Mouse (Mus musculus): ENCODE data around the gene Lrrc8a.

Lrrc8a gene

GRCm38 (mm10) chr2:30261921-30262839 is 24.7 kb downstream of the Lrrc8a start:
- no peak for DNase-seq (ENCODE audit: low spot score)

DNA sequence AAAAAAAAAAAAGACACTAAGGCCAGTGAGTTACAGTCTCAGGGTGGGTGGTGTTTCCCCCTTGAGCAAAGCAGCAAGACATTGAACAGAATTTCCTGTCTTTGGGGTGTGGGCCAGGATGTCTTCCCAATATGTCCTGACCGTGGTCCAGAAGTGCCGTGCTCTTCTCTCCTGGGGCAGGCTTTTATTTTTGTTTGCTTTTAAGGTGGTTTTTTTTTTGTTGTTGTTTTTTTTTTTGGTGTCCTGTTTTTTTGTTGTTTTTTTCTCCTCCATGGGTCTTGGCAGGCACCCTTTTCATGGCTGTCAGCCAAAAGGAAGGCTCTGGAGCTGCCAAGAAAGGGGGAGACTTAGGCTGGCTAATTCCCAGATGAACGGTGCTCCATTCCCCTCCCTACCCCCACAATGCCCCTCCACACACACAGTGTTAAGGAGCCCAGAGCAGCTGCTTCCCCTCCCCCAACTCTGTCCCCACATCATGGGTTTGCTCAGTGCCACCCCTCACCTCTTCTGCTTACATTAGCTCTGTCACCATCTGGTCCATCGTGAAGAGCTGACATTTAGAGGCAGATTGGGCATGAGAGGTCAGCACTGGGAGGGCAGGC is 25.4 kb downstream of the Lrrc8a start:
- peak; percentile 71 for DNase-seq (ENCODE audit: low spot score)

DNA sequence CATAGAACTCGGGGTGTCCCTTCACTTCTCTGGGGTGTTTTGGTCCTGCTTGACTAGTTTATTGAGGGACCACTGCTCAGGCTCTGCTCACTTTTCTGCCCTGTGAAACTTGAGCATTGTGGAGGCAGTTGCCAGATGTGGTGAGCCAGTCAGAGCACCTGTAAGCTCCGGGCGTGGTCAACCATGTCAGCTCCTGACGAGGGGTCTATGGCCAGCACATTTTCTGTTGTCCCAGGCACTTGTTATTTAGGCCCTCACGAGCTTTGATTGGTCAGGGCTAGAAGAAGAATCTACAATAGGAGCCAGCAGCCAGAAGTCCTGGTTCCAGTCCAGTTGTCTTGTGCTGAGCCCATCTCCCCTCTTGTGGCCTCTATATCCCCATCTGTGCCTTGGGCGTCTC is 26.3 kb downstream of the Lrrc8a start:
- DNase-seq (ENCODE audit: low spot score): no peak

DNA sequence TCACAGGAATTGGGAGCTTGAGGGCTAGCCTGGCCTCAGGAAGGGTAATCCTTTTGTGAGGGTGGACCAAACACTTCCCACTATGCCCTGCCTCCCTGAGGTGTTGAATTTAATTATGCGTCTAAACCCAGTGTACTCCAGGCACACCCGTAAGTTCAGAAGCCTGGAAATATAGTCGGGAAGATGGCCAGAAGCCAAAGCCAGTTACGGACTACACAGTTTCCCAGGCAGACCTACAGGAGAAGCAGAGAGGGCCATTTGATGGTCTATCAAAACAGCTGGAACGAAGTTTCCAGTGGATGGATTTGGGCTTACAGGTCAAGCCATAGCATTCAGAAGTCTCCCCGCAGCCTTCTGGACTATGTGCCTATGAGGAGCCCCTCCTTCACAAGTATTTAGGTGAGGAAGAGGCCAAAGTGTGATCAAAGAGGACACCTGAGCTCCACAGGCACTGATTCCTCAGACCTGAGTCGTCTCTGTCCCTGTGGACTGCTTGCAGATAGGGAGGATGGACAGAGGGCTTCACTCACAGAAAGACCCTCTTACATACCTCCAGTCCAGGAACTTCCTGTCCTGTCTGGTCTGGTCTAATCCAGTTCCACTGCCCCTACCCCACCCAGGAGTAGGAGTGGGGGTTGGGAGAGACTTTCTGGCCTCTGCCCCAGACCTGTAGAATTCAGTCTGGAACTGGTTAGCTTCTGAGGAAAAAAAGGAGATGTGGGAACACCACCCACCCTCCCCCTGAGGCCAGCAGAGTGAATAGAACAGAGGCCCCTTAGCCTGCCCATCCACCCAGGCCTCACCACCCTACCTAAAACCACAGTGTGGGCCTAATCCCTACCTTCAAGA is 27.4 kb downstream of the Lrrc8a start:
- no peak for DNase-seq (ENCODE audit: low spot score)

DNA sequence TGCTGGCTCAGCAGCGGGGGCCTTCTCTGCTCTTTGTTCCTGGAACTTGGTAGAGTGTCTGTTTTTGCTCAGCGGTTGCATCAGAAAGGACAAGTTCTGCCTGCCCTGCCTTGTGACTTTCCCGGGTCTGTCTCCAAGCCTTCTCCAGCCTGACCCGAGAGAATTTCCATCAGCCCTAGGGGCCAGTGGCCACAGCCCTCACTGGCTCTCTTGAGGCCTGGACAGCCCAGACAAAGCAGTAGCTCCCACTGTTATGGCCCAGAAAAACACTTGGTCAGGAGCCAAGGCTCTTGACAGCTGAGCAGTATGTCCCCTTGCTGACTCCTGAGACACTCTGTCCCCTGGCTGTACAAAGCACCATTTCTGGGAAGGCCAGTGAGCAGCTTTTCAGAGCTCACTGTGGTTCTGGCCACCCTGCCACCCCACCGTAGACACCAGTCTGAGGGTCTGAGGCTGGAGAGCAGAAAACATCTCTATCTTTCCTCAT is 28.3 kb downstream of the Lrrc8a start, which contains the start of gene Phyhd1:
Gene Phyhd1, plus strand, starts transcription at position 437 of the 487 bp plus-strand sequence.
- DNase-seq (ENCODE audit: low spot score): no peak

DNA sequence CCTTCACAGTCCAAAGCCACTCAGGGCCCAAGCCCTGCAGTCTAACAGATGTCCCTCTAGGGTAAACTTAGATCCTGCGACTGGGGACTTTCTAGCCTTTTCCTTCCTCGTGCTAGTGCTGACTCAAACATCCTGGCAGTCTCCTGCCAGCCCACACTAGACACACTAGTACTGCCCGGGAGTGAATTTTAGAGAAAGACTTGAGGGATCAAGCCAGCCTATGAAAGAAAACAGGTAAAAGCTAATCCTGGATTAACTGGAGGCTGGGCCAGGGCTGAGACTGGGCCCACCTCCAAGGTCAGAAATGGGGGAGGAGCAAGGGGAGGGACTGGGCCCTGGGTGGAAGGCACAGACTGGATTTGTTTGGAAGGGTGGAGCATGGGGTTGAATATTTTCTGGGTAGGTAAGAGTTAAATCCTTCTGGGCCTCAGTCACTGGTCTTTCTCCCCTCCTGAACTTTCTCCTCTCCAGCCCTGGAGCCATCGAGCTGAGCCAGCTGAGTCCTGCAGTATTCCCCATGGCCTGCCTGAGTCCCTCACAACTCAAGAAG is 29.0 kb downstream of the Lrrc8a start:
- peak; percentile 76 for DNase-seq (ENCODE audit: low spot score)

DNA sequence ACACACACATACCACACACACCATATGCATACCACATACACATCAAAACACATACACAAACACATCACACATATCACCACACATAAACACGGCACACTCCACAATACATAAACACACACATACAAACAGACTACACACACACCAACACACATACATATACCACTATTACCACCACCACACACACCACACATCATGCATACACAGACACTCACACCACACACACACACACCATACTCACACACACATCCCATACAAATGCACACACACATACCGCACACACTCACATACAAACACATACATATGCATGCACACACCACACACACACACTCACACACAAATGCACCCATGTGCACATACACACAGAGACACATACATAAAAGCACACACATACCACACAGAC is 30.0 kb downstream of the Lrrc8a start:
- no peak for DNase-seq (ENCODE audit: low spot score)

DNA sequence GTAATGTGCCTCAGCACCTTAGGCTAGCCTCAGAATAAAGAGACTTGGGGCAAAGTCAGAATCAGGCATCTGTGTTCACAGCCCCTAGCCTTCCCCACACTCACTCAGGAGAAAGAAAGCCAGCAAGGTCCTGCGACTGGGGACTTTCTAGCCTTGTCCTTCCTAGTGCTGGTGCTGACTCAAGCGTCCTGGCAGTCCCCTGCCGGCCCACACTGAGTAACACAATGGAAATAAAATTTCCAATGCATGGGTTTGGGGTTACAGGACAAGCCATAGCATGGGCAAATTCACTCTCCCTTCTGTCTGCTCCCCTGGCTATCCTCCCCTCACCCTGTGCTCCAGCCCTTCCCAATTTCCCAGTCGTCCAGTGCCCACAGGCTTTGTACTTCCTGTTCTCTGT is 30.9 kb downstream of the Lrrc8a start:
- DNase-seq (ENCODE audit: low spot score): no peak

GRCm38 (mm10) chr2:30269241-30269990 is 31.9 kb downstream of the Lrrc8a start:
- DNase-seq (ENCODE audit: low spot score): no peak

DNA sequence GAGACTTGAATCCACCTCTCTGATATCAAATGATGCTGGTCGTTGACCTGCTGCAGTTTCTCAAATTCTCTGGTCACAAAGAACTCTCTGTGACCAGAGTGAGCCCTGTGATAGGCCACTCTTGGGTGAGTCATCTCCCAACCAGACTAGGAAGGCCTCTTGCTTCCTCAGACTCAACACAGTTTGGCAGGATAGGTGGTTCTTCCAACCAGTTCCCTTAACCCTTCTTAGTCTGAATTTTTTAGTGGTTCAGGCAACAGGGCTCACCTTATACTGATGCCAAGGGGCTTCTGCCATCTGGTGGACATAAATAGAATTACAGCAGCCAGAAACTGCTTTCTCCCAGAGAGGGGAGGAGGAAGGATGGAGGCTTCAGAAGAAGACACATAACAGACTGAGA is 32.6 kb downstream of the Lrrc8a start:
- DNase-seq (ENCODE audit: low spot score): peak; percentile 65

DNA sequence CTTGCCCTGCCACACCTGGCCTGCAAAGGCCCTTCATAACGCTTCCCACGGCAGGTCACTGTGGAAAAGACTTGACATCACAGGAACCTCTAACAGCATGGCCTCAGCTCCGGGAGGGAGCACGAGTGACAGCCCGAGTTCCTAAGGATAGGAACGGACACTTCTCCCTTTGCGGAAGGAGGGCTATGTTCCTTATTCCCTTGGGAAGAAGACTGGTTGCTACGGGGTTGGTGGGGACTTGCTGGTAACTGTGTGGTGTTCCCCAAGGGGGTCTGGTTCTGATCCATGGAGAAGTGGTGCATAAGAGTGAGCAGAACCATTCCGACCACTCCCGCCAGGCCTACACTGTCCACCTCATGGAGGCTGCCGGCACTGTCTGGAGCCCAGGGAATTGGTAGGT is 43.2 kb downstream of the Lrrc8a start, which contains the start of gene Gm28038:
Gene Gm28038, plus strand, starts transcription at position 301 of the 400 bp plus-strand sequence.
- no peak for DNase-seq (ENCODE audit: low spot score)

DNA sequence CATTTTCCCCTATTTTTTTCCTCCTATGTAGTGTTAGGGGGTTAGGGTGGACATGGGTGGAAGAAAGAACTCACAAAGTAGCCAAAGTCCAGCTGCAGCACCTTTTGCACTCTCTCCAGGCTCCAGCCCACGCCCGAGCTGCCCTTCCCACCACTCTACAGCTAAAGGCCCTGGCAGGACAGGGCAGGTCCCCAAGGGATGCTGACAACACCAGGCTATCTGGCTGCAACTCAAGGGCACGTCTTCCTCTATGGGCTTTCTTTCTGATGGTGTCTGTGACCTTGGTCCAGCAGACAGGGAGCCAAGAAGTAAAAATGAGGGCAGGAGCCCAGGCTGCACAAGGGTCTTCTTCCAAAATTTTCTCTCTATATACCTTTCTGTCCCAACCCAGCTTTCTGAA is 44.1 kb downstream of the Lrrc8a start:
- DNase-seq (ENCODE audit: low spot score): no peak

DNA sequence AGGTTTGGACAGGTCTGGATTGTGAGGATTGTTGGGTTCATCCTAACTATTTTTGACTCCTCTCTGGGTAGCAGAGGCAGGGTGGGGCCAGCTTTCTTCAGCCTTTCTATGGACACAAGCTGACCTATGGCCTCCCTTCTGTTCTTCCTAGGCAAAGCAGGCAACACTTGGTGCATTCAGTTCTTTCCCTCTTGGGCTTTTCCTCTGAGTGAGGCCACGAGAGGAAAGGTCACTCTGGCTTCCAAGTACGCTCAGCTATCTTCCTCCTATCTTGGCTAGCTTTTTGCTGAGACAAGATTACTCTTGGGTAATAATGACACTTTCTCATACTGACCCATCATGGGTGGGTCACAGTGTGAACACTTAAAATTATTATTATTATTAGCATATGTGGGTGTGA is 45.7 kb downstream of the Lrrc8a start:
- DNase-seq (ENCODE audit: low spot score): no peak

GRCm38 (mm10) chr2:30285004-30285403 is 47.5 kb downstream of the Lrrc8a start:
- DNase-seq (ENCODE audit: low spot score): no peak

DNA sequence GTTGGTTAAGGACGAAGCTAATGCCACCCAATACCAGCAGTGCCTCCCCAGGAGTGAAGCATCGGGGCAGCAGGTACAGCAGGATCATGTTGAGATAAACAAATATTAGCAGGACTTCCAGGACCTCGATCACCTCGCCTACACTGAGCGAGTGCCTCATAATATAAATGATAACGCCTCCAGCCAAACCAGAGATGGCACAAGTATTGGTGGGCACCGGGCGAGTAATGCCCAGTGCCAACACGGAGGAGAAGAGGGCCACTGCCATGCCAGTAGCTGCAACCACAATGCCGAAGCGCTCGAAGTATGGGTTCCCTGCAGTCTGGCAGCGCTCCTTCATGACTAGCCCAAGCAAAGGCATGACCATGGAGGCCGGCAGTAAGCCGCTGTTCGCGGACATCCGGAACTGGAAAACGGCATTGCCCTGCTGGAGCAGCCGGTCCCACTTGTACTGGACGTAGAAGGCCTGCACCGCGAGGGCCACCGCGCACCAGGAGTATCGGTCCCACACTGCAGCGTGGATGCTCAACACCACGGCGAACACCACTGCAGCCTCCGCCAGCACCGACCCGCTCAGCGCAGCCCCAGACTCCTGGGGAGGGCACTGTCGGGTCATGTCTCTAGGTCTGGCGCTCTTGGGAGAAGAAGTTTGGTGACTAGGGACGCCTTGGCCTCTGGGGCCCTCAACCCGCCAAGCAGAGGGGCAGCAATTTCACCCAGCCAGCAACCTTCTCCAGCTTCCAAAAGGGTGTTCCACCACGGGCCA is 48.1 kb downstream of the Lrrc8a start:
- DNase-seq (ENCODE audit: low spot score): no peak

DNA sequence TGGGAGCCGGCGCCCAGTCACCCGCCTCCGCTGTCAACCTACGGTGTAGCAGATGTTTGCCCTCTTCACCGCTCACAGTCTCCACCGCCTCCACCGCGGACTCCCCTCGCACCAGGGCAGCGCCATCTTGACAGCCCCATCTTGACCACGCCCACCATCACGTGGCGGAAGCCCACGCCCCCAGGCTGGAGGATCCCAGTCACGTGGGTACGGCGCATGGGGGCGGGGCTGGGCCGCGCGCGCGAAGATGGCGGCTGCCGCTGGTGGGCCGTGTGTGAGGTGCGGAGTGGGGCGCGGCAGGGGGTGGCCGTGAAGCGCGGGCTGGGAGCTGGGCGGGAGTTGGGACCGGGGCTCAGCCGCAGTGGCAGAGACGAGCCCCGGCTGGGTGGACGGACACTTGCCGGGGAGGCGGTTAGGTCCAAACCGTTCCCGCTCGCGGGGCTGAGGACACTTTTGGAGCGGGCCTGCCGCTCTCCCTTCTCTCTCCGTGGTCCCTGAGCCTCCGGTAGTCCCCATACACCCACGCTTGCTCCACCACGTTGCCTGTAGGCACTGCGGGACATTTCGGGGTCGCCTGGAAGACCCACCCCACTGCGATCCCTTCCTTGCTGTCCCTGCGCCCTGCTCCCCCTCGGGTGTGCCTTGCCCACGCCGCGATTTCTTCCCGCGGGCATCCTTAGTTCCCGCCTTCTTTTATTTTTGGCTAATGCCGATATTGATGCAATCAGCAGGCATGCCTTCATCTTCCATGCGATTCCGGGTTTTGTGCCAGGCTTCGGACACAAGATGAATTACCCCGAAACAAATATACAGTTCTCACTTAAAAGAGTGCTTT is 48.9 kb downstream of the Lrrc8a start, which contains the start of the genes Dolk and Nup188:
Gene Dolk, minus strand, starts transcription at position 143 of the 835 bp plus-strand sequence.
Gene Nup188, plus strand, starts transcription at position 206 of the 835 bp plus-strand sequence.
- peak; percentile 96 for DNase-seq (ENCODE audit: low spot score)

DNA sequence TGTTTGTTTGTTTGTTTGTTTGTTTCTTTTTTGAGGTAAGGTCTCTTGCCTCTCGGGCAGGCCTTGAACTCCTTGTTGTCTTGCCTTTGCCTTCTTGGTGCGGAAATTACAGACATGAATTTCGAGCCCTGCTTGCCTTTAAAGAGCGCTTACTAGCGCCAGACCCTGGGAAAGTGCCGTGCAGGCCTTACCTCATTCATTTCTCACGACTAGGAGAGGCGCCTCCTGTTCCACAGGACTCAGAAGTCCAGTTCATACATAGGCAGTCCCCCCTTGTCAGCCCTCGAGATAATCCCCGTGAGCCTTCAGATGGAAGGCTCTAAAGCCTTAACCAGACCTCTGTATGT is 49.5 kb downstream of the Lrrc8a start:
- DNase-seq (ENCODE audit: low spot score): no peak

DNA sequence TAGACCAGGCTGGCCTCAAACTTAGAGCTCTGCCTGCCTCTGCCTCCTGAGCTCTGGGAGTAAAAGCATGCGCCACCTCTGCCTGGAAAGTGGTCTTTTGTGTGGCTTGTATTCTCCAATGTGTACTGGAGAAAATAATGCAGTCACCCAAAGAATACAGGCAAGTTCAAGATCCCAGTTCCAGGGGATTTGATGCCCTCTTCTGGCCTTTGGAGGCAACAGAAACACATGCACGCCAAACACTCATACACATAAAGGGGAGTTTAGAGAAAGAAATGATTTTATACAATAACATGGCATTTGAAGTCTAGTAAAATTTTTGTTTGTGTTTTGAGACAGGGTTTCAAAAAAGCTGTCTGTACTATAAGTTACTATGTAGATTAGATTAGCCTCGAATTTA is 62.0 kb downstream of the Lrrc8a start:
- DNase-seq (ENCODE audit: low spot score): no peak

DNA sequence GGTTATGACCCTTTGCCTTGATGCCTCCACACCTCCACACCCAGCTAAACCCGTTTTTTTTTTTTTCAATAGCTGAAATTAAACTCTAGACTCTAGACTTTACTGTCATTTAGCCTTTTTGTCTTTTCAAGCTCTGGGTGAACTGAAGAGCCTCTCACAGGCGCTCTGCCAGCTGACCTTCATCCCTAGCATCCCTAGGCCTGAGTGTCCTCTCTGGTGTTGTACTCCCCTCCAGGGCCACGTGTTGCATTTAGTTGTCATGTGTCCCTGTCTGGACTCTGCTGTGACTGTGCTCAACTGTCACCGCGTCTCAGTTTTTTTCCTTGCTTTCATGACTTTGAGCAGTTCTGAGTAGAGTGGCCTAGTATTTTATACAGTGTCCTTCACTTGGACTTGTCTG is 62.5 kb downstream of the Lrrc8a start:
- DNase-seq (ENCODE audit: low spot score): no peak
